Mouse (Mus musculus) myocyte (in vitro differentiated cells): ENCODE data around the gene Rptor.

Experiments
- MAX ChIP-seq: IDR thresholded peaks from one replicate; pipeline ENCODE4 v1.6.1; 2011; ENCODE audit warnings: low read depth, mild to moderate bottlenecking, control low read depth
- MYOD1 ChIP-seq, 3 experiments: IDR thresholded peaks; one replicate each; pipeline ENCODE4 v1.6.1; 2011; ENCODE audit warnings: control low read depth in 2 of 3, low read depth in 2 of 3, mild to moderate bottlenecking in 2 of 3, moderate library complexity in 1 of 3; ENCODE audit not compliant: insufficient read length in 2 of 3, control insufficient read depth in 1 of 3
- MYOG ChIP-seq, 3 experiments: IDR thresholded peaks; one replicate each; pipeline ENCODE4 v1.6.1; 2011; ENCODE audit warnings: control low read depth in 2 of 3, low read depth in 2 of 3, mild to moderate bottlenecking in 2 of 3; ENCODE audit not compliant: insufficient read length in 2 of 3, control insufficient read depth in 1 of 3, insufficient read depth in 1 of 3
- POLR2A ChIP-seq: IDR thresholded peaks from one replicate; pipeline ENCODE4 v1.6.1; 2011; ENCODE audit warnings: low read depth, mild to moderate bottlenecking, control low read depth, moderate library complexity; ENCODE audit not compliant: insufficient read length
- POLR2AphosphoS2 ChIP-seq: IDR thresholded peaks from one replicate; pipeline ENCODE4 v1.6.1; 2011; ENCODE audit warnings: low read depth, control low read depth; ENCODE audit not compliant: insufficient read length
- SRF ChIP-seq: IDR thresholded peaks from one replicate; pipeline ENCODE4 v1.6.1; 2011; ENCODE audit warnings: low read depth; ENCODE audit not compliant: control insufficient read depth, insufficient read length
- TCF12 ChIP-seq: IDR thresholded peaks from one replicate; pipeline ENCODE4 v1.6.1; 2011; ENCODE audit warnings: mild to moderate bottlenecking, control low read depth; ENCODE audit not compliant: poor library complexity, insufficient read depth, severe bottlenecking
- TCF3 ChIP-seq: IDR thresholded peaks from one replicate; pipeline ENCODE4 v1.6.1; 2011; ENCODE audit warnings: low read depth, control low read depth; ENCODE audit not compliant: insufficient read length
- USF1 ChIP-seq: IDR thresholded peaks from one replicate; pipeline ENCODE4 v1.6.1; 2011; ENCODE audit warnings: low read depth, mild to moderate bottlenecking, control low read depth, moderate library complexity

DNA sequence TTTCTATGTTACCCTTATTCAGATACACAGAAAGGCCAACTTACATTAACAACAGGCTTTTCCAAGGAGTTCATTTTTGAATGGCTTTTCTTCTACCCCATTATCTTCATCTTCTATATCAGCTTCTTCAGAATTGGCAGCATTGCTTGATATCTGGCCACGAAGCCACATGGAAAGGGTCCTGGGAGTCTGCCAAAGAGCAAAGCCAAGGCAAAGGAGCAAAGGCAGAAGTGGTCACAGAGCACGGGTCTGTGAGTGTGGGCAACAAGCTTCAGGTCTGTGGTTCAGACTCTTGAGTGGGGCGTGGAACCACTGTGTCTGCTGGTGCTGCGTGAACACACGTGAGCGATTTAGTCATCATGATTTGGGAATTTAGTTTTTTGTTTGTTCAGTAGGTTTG lies 223.1 kb downstream of the Rptor start:
- TF ChIP-seq POLR2A (no peak), TCF12 (no peak), MYOG (IDR thresholded peaks at IDR 0.05; ENCODE audit: control insufficient read depth in 1 of 3, insufficient read depth in 1 of 3, insufficient read length in 2 of 3, low read depth in 2 of 3) (peak in 1 of 3 experiments; percentile 20), TCF3 (no peak), MYOD1 (IDR thresholded peaks at IDR 0.05; ENCODE audit: control insufficient read depth in 1 of 3, insufficient read length in 2 of 3, low read depth in 2 of 3) (no peak), USF1 (no peak), POLR2AphosphoS2 (no peak), SRF (no peak), MAX (no peak)
